Mouse (Mus musculus) neural tube, embryonic 10.5 days (tissue): ENCODE data around the gene Ccnd2.

Experiments
- DNase-seq: peaks from one replicate; pipeline ENCODE4 v3.0.0-alpha.2; 2017; ENCODE audit warnings: low spot score; ENCODE audit errors: extremely low spot score

The Ccnd2 gene

DNA sequence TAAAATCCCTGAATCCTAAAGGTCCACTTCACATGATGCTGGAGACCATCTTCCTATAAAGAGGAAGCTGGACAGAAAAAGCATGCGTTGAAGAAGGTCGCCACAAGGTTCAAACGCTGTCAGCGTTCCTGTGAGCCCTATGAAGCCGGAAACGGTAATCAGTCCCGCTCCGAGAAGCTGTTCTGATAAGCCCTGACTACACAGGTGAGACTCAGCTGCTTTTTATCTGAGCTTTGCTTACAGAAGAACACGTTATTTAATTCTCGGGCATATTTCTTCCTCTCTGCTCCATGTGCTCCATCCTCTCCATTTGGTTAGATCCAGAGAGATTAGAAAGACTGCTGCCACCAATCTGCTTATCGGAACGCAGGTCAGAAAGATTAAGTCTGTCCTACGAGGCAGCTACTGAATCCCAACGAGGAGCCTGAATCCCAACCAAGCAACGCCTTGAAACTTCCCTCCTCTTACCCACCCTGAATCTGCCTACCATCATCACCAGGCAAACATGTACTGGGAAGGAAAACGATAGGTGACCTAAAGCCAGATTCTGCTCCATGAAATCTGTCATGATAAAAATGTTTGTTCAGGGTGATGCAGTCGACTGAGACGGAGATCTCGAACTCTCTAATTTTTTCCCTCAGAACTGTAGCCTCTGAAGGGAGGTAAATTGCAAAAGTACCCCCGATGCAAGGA lies 43.5 kb downstream of the Ccnd2 start:
- DNase-seq = no peak

DNA sequence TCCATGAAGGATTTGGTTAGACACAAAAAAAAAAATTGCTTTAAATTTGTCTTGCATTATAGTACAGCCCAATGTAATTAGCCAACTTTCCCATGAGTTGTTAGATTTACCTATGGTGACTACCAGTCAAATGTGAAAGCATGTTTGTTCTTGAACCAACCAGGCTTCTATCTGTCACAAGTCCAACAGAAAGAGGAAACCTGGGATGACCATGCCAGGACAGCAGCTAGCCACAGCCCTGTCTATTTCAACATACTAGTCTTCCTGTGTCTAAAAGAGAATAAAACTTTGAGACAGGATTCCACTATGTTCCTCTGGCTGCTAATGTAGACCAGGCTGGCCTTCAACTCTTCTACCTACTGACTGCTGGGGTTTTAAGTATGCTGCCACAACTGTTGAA lies 44.6 kb downstream of the Ccnd2 start:
- DNase-seq = no peak

GRCm38 (mm10) chr6:127106726-127107125 lies 45.3 kb downstream of the Ccnd2 start:
- DNase-seq = no peak

DNA sequence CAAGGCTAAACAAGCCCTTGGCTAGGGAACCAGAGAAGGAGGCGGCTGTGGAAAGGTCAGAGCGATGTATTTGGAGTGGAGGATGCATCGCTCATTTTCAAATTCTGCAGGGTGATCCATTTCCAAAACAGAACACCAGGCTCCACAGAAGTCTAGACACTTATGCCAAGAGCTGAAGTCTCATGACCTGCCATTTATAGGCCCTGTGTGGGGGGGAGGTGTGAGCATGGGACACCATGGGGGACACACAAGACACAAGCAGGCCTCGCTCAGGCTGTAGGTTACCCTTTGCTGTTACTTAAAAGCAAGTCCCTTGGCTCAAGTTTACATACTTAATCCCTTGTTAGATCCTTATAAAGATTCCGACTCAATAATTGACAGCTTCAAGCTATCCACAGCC lies 45.8 kb downstream of the Ccnd2 start:
- DNase-seq = no peak

DNA sequence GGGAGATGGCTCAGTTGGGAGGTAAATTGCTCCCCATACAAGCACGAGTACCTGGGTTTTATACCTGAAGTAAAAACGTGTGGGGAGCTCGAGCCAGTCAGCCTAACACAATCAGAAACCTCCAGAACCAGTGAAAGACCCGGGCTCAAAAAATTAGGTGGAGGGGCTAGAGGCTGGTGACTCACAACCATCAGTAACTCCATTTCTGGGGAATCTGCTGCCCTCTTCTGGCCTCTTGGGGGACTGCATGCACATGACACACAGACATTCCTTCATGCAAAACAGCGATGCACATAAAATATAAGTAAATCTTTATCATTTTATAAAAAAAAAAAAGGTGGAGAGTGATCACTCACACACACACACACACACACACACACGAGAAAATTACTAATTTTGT lies 46.9 kb downstream of the Ccnd2 start:
- peak; percentile 65 for DNase-seq

DNA sequence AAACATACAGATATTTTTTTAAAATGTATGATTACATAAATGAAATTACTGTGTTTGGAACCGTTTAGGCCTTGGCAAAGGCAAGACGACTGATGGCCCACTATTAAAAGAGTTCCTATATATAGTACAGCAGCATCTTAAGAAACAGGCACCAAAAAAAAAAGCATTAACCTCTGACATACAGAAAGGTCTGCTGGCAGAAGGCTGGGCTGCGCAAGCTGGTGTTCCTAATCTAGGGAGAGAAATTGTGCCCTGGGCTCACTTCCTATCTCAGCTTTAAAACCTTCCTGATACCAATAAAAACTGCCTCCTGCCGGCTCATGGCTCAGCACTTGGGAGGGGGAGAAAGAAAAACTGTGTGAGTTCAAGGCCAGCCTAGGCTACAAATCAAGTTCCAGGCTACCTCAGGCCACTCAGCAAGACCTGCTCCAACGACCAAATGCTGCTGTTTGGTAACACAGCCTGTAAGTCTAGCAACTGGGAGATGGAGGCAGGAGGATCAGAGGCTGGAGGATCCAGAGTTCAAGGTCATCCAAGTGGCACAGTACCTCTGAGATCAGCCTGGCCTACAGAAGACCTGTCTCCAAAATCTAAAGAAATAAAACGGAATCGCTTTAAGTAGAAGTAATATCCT lies 47.5 kb downstream of the Ccnd2 start:
- no peak for DNase-seq

DNA sequence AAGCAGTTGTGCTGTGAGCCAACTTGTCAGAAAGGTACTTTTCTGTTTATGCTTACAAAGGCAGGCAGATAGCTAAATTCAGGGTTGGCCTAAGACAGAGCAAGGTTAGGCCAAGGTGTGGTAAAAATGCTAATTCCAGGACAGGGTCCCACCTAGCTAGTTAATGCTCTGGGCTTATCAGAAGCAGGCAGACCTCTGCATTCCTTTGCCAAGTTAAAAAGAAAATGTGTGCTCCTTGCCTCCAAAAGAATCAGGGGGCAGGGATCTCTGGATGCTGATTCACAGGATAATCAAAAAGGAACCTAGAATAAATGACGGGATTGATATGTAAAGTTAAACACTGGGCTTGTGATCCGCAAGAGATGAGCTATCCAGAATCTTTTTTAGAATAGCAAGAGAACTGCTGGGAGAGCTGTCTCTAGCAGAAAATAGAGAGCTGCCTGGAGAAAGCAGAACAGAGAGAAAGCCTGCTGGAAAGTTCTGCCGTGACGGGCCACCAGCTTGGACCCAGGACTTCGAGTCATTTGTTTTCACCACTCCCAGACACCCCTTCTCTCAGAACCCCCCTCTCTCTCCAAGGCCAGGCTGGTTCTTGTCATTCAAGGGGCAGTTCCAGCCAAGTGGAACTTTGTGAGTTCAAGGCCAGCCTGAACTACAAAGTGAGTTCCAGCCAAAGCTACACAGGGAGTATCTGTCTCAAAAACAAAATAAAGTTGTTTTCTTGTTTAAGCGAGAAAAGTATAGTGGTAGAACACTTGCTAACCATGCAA lies 48.3 kb downstream of the Ccnd2 start:
- DNase-seq = no peak

GRCm38 (mm10) chr6:127094565-127094964 lies 57.4 kb downstream of the Ccnd2 start:
- DNase-seq = no peak

DNA sequence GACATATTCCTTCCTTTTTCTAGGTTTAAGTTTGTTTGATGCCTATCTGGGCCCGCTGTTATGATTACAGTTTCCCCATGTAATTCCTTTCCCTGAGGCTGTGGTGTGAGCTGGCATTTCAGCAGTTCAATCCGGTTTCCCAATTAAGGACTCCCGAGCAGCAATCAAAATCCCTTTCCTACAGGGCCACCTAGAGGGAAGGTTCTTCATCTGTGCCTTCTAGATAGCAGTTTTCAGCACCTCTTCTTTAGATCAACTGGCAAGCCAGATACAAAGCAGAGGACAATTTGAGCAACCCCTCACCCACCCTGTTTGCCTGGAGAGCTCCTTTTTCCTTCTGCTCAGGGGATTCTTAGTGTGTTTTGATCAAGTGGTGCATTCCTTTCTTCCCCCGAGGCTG lies 65.3 kb downstream of the Ccnd2 start:
- no peak for DNase-seq

DNA sequence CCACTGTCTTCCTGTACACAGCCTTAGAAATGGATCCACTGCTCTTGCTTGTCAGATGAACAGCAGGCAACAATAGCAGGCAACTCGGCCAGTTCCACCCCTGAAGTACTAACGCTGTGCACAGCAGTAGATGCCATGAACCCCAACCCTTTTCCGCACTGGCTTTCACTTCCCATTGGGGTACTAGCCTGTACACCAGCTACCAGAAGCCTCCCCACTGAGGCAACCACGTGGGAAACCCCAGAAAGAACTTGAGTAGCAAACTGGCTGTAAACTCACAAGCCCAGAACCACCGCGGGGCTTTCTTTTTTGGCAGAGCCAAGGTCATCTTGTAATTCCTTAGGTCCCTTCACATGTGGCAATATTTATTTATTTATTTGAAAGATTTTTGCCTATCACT lies 70.2 kb downstream of the Ccnd2 start:
- DNase-seq = no peak

DNA sequence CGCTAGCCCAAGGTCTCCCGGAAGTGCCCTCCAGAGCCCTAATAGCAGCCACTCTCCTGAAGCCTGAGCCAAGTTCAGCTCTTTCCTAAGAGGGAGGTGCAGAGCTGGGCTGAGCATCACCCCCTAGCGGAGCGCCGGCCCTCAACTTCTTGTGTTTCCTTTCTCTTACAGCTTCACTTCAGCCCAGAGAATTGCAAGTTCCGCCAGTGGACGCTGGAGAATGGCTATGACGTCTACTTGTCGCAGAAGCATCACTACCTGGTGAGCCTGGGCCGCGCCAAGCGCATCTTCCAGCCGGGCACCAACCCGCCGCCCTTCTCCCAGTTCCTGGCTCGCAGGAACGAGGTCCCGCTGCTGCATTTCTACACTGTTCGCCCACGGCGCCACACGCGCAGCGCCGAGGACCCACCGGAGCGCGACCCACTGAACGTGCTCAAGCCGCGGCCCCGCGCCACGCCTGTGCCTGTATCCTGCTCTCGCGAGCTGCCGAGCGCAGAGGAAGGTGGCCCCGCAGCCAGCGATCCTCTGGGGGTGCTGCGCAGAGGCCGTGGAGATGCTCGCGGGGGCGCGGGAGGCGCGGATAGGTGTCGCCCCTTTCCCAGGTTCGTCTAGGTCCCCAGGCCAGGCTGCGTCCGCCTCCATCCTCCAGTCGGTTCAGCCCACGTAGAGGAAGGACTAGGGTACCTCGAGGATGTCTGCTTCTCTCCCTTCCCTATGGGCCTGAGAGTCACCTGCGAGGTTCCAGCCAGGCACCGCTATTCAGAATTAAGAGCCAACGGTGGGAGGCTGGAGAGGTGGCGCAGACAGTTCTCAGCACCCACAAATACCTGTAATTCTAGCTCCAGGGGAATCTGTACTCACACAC lies 71.9 kb downstream of the Ccnd2 start:
- DNase-seq = peak; percentile 77
